Mouse (Mus musculus) embryonic facial prominence, embryonic 11.5 days (tissue): ENCODE data around the gene Hist1h3a. TPM values are rescaled to one million over a fixed set of nuclear protein-coding genes. Genes with fewer than 3 reads are reported as not detected.
A peak's percentile ranks its signal among the peaks of the same experiment; 100 is the strongest.

ENCODE experiments used
- ATAC-seq: fragments of 200-750 bp; cut with Nextera tagmentation; replicated peaks from 2 replicates; pipeline ENCODE4 v1.8.0; 2017; ENCODE audit warnings: low read depth; ENCODE audit not compliant: insufficient number of reproducible peaks, low FRiP score, low TSS enrichment
- DNase-seq: peaks from one replicate; pipeline ENCODE4 v3.0.0-alpha.2; 2015; ENCODE audit warnings: low spot score
- H3K27ac ChIP-seq: fragments of 300-500 bp; sonication (generic); replicated peaks from 2 replicates; pipeline ENCODE4 v1.5.1; 2014; ENCODE audit warnings: mild to moderate bottlenecking, low read depth, low read length, control low read depth
- H3K27me3 ChIP-seq: fragments of 300-500 bp; sonication (generic); 2 replicates; pipeline ENCODE4 v1.6.1; 2014; ENCODE audit warnings: mild to moderate bottlenecking, low read length, moderate library complexity, mixed read lengths; ENCODE audit not compliant: control insufficient read depth, insufficient read depth
- H3K36me3 ChIP-seq: fragments of 300-500 bp; sonication (generic); replicated peaks from 2 replicates; pipeline ENCODE4 v1.6.1; 2014; ENCODE audit warnings: low read depth, mild to moderate bottlenecking, low read length, moderate library complexity, mixed read lengths; ENCODE audit not compliant: control insufficient read depth, insufficient read depth
- H3K4me1 ChIP-seq: fragments of 300-500 bp; sonication (generic); 2 replicates; pipeline ENCODE4 v1.6.1; 2014; ENCODE audit warnings: low read length, mixed read lengths; ENCODE audit not compliant: control insufficient read depth, insufficient read depth
- H3K4me2 ChIP-seq: fragments of 300-500 bp; sonication (generic); 2 replicates; pipeline ENCODE4 v1.6.1; 2014; ENCODE audit warnings: low read depth, mild to moderate bottlenecking, control low read depth, low read length, moderate library complexity
- H3K4me3 ChIP-seq: fragments of 300-500 bp; sonication (generic); 2 replicates; pipeline ENCODE4 v1.5.1; 2014; ENCODE audit warnings: low read depth, low read length, control low read depth
- H3K9ac ChIP-seq: fragments of 300-500 bp; sonication (generic); replicated peaks from 2 replicates; pipeline ENCODE4 v1.6.1; 2014; ENCODE audit warnings: mild to moderate bottlenecking, control low read depth, low read length
- H3K9me3 ChIP-seq: fragments of 300-500 bp; sonication (generic); replicated peaks from 2 replicates; pipeline ENCODE4 v1.6.1; 2016; ENCODE audit warnings: mild to moderate bottlenecking, low read length, inconsistent platforms, mixed read lengths; ENCODE audit not compliant: control insufficient read depth
- WGBS: fragments of 180-500 bp; shearing (Covaris S2); extraction: QIAGEN DNeasy Blood & Tissue Kit; methylation state at CpG from one replicate; pipeline ENCODE4 v1.1.7; 2014; 5-methylcytosine and 5-hydroxymethylcytosine counted together
- polyA plus RNA-seq: library from polyadenylated mRNA; unstranded; fragments of >200 nt; fragmentation: Nextera tagmentation; extraction: Ambion mirVana; gene quantifications from 2 replicates; pipeline ENCODE4 v1.2.1, GENCODE M21; 2014

Gene Hist1h3a
- polyA plus RNA-seq, 1 experiment from 2014 or later, result 4.0 TPM

DNA sequence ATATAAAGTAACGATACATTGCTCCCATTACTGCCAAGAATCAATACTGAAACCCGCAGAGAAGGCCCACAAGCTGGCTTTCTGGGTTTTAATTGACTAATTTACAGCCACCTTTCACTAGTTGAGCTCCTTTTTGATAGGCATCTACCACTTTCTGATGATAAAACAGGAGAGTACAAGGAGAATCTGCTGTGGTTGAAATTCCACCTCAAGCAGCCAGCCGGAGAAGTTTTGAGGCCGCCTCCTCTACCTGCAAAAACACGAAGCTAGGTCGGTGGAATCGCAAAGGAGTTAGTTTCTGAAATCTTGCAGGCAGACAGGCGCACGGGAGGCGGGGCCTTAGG is 1.0 kb upstream of the Hist1h3a start:
- H3K4me2 ChIP-seq, result peak overlapping the region; percentile 86
- DNase-seq (no peak), ATAC-seq (no peak)
- no peaks in the 10 kb centered on the region for H3K9me3 ChIP-seq
- no peaks in the 10 kb centered on the region for H3K36me3 ChIP-seq
- H3K4me3 ChIP-seq, result peak overlapping the region; percentile 56
- no peaks in the 10 kb centered on the region for H3K4me1 ChIP-seq
- H3K27ac ChIP-seq, result peak overlapping the region; percentile 97
- H3K27me3 ChIP-seq, result no peaks in the 10 kb centered on the region
- WGBS, result under 1% methylated on average over 10 of the region's 10 CpGs
- H3K9ac ChIP-seq, result peak overlapping the region; percentile 59

DNA sequence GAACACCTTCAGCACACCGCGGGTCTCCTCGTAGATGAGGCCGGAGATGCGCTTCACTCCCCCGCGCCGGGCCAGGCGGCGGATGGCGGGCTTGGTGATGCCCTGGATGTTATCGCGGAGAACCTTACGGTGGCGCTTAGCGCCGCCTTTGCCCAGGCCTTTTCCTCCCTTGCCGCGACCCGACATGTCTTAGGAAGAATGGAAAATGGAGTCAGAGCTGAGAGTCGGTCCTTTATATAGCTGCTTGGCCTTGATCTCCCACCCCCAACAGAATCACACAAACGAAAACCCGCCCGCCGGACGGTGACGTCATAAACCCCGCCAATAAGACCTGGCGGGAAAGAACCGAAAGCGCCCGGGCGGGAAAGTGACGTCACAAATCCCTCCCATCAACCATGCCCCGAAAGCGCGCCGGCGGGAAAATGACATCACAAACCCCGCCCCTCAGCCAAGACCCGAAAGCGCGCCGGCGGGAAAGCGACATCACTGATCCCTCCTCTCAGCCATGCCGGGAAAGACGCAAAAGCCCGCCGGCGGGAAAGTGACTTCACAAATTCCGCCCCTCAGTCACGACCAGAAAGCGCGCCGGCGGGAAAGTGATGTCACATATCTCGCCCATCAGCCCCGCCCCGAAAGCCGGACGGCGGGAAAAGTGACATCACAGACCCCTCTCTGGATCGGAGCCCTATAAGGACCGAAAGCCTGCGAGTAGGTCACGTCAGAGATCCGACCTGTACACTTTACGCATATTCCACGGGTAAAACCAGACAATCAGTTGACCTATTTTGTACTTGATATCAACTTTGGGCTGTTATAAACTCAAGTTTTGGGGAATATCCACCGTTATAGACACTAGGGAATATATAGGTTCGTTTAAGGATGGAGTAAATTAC is 968 bp downstream of the Hist1h3a start, which contains the start of gene Hist1h4a:
Gene Hist1h4a, minus strand, starts transcription at position 259 of the 893 bp plus-strand sequence.
- no peaks in the 10 kb centered on the region for H3K36me3 ChIP-seq
- H3K27ac ChIP-seq, result peak within 1 kb of the TSS; percentile 97
- no peaks in the 10 kb centered on the region for H3K4me1 ChIP-seq
- peak within 1 kb of the TSS; percentile 67 for H3K9ac ChIP-seq
- peak within 1 kb of the TSS; percentile 67 for H3K4me2 ChIP-seq
- DNase-seq (peak; percentile 99), ATAC-seq (peak; percentile 67)
- no peaks in the 10 kb centered on the region for H3K9me3 ChIP-seq
- no peaks in the 10 kb centered on the region for H3K27me3 ChIP-seq
- H3K4me3 ChIP-seq, result peak within 1 kb of the TSS; percentile 41
- 0% methylated on average over 61 of the region's 72 CpGs for WGBS

DNA sequence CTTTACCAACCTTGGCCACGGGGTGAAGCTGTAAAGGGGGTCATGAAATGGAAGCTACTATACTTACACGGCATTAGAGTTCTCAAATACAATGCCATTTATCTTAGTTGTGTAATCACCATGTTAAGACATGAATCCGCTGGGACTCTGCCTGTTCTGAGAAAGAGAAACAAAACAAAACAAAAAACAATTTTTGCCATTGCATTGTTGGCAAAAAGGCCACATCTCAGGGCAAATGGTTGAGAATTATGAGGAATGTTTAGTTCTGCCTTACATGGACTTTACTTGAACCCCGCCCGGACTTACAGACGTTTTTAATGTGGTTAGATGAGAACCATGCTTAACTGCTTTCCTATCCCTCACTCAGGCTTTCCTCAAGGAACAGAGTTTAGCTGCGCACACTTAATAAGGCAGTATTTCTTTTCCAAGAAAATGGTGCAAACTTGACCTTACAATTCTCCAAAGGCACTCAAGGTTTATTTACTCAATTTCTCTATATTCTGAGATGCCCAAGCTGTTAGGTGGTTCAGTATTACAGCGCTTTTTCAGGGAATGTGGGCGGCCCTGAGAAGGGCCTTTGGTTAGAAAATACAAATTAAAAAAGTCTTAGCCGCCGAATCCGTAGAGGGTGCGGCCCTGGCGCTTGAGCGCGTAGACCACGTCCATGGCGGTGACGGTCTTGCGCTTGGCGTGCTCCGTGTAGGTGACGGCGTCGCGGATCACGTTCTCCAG is 1.8 kb downstream of the Hist1h3a start:
- Histone ChIP-seq H3K27me3 (no peaks in the 10 kb centered on the region), H3K4me1 (no peaks in the 10 kb centered on the region), H3K9ac (peak overlapping the region; percentile 64), H3K4me3 (peak overlapping the region; percentile 41), H3K9me3 (no peaks in the 10 kb centered on the region), H3K4me2 (peak overlapping the region; percentile 67), H3K36me3 (no peaks in the 10 kb centered on the region), H3K27ac (peak overlapping the region; percentile 85)
- DNase-seq, result peak; percentile 72
- WGBS, result 2% methylated on average over 18 of the region's 27 CpGs
- no peak; the same call in 1 of the 2 replicates for ATAC-seq

DNA sequence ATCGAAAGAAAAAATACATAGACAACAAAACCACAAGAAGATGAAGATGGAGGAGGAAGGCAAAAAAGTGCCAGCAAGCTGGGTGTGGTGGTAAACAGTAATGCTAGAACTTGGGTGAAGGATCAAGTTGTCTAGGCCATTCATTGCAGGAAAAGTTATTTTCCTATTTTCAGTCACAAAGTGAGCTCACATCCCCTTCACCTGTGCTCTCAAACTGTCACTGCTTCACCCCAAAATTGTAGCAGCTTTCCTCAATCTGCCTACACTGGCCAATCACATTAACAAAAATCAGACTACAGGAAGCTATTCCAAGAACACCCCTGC is 2.3 kb downstream of the Hist1h3a start:
- Histone ChIP-seq H3K9me3 (no peaks in the 10 kb centered on the region), H3K36me3 (no peaks in the 10 kb centered on the region), H3K4me3 (no peak overlapping the region), H3K4me1 (no peaks in the 10 kb centered on the region), H3K27me3 (no peaks in the 10 kb centered on the region), H3K4me2 (peak overlapping the region; percentile 67), H3K9ac (peak overlapping the region; percentile 64), H3K27ac (peak overlapping the region; percentile 85; the same call in 1 of the 2 replicates)
- DNase-seq (no peak), ATAC-seq (no peak)
- WGBS, result 64% methylated on average over 1 of the region's 1 CpGs

DNA sequence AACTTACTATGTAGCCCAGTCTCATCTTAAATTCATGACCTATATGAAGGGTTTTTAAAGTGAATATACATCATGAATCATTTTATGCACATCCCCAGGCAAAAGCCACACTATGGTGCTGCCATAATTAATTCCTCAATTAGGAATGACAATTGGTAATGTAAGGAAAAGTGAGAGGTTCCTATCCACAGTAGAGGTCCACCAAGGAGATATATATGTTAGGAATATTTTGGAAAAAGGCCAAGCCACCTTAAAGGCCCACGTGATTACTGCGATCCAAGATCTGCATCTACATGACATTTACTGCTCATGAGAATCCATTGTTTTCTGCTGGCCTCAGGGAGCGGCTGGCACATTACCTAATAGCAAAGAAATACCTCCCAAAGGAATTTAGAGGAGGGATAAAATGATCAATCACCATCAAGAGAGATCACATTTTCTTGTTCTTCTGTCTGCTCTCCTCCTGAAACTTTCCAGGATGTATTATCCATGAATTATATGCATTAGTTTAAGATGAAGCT is 2.9 kb downstream of the Hist1h3a start:
- no peaks in the 10 kb centered on the region for H3K27me3 ChIP-seq
- ATAC-seq, result no peak
- no peak overlapping the region for H3K4me3 ChIP-seq
- no peak overlapping the region for H3K9ac ChIP-seq
- no peaks in the 10 kb centered on the region for H3K4me1 ChIP-seq
- H3K27ac ChIP-seq, result no peak overlapping the region
- WGBS, result 81% methylated on average over 3 of the region's 3 CpGs
- H3K9me3 ChIP-seq, result no peaks in the 10 kb centered on the region
- H3K4me2 ChIP-seq, result no peak overlapping the region
- no peak for DNase-seq
- H3K36me3 ChIP-seq, result no peaks in the 10 kb centered on the region

DNA sequence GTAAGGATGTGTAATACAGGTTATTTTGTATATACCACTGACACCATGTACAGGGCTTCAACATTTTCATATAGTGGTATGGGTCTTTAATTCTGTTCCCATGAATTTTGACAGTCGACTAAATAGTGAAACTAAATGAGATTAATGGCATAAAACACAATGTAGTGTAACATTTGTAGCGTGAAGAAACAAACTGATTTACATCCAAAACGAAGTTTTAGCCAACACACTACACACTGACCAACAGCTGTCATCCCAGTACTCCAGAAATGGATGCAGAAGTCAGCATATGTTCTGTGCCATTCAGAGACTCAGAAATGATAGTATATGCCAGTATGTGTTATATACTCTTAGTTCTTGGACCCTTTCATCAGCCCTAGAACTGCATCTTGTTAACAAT is 4.3 kb downstream of the Hist1h3a start:
- 57% methylated on average over 3 of the region's 3 CpGs for WGBS
- Histone ChIP-seq H3K4me3 (no peak overlapping the region), H3K36me3 (no peaks in the 10 kb centered on the region), H3K27ac (peak overlapping the region; percentile 91), H3K9ac (no peak overlapping the region), H3K4me1 (no peaks in the 10 kb centered on the region), H3K27me3 (no peaks in the 10 kb centered on the region), H3K4me2 (no peak overlapping the region), H3K9me3 (no peaks in the 10 kb centered on the region)
- ATAC-seq (no peak), DNase-seq (no peak)

DNA sequence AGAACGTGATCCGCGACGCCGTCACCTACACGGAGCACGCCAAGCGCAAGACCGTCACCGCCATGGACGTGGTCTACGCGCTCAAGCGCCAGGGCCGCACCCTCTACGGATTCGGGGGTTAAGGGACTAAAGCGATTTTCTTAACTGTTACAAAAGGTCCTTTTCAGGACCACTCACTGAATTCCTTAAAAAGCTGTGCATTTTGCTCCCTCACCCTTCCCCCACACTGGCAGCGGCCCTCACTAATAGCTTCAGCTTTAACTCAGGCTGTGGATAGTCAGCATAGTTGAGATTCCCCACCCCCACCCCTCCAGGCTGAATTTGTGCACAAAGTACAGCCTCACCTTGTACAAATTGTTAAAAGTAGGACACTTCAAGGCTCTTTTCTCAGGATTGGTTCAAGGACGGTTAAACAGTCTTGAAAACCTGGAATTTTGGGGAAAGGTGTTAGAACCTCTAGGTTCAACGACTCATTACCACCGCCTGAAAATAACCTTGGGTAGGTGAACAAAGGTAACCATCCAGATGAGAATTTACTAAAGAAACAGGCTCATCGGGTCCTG is 4.9 kb downstream of the Hist1h3a start:
- H3K36me3 ChIP-seq, result no peaks in the 10 kb centered on the region
- H3K4me3 ChIP-seq, result peak overlapping the region; percentile 35
- peak overlapping the region; percentile 91 for H3K27ac ChIP-seq
- H3K4me2 ChIP-seq, result peak overlapping the region; percentile 74
- peak; percentile 9; the same call in 1 of the 2 replicates for ATAC-seq
- DNase-seq, result peak; percentile 73
- H3K4me1 ChIP-seq, result no peaks in the 10 kb centered on the region
- H3K9ac ChIP-seq, result peak overlapping the region; percentile 77
- 3% methylated on average over 14 of the region's 23 CpGs for WGBS
- H3K27me3 ChIP-seq, result no peaks in the 10 kb centered on the region
- no peaks in the 10 kb centered on the region for H3K9me3 ChIP-seq
